Mouse (Mus musculus): ENCODE measurements at regions not wholly inside any gene's neighbourhood (a gene's known extent, or its start where the extent isn't known, plus 50 kb on each side); places are given as distances from the start of the nearest gene placed in this dataset.

DNA sequence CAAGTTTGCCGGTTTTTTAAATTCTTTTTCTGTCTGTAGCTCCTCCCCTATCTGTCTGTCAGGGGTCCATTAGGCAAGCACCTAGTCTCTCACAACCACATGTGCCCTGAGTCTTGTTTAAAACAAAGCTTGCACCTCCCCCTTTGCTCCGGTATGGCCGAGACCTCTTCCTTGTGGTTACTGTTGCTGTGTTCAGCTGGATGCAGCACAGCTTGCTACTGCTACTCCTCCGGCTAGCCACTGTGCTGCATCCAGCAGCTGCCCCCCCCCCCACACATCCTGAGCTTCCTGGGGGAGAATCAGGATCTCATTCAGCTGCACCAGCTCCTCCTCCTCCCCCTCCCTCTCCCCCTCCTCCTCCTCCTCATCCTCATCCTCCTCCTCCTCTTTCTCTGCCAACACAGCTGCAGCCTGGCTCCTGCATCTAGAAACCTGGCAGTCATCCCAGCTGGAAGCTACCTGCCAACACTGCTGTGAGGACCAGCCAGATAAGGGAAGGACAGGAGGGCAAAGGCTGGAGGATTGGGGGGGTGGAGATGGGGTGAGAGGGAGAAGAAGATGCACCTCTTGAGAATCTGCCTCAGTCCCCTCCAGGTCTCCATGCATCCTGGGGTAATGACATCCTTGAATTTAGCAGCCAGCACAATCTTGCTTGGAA is 114.8 kb upstream of the Tmem260 start:
- H3K27ac ChIP-seq (replicated peaks) = peak overlapping the region; percentile 33; the same call in 1 of the 2 replicates

GRCm38 (mm10) chr14:48331623-48332000 is 114.3 kb upstream of the Tmem260 start:
- no peak for DNase-seq (ENCODE audit: low spot score)
- Histone ChIP-seq H3K36me3 (no peaks in the 10 kb centered on the region), H3K27ac (replicated peaks) (no peak overlapping the region), H3K4me1 (peaks cover 37% of the 10 kb centered on the region), H3K27me3 (ENCODE audit: low read depth, poor library complexity, severe bottlenecking) (peaks cover 6% of the 10 kb centered on the region; the same call in 1 of the 2 replicates), H3K4me3 (no peak overlapping the region), H3K9me3 (replicated peaks) (no peaks in the 10 kb centered on the region)
- 83% methylated on average over 2 of the region's 2 CpGs for WGBS

More for the DNA sequence above, 114.8 kb upstream of the Tmem260 start:
- DNase-seq (ENCODE audit: low spot score) = peak; percentile 21
- Histone ChIP-seq H3K36me3 (no peaks in the 10 kb centered on the region), H3K4me3 (peak overlapping the region; percentile 4; the same call in 1 of the 2 replicates), H3K9me3 (replicated peaks) (no peaks in the 10 kb centered on the region), H3K27me3 (ENCODE audit: low read depth, poor library complexity, severe bottlenecking) (peaks cover 6% of the 10 kb centered on the region; the same call in 1 of the 2 replicates), H3K4me1 (peaks cover 37% of the 10 kb centered on the region)
- WGBS = 3% methylated on average over 4 of the region's 4 CpGs

GRCm38 (mm10) chr14:48332193-48332592 is 113.7 kb upstream of the Tmem260 start:
- Histone ChIP-seq H3K9me3 (replicated peaks) (no peaks in the 10 kb centered on the region), H3K4me3 (no peak overlapping the region), H3K4me1 (peaks cover 37% of the 10 kb centered on the region), H3K27ac (replicated peaks) (no peak overlapping the region), H3K36me3 (no peaks in the 10 kb centered on the region), H3K27me3 (ENCODE audit: low read depth, poor library complexity, severe bottlenecking) (peaks cover 6% of the 10 kb centered on the region; the same call in 1 of the 2 replicates)
- DNase-seq (ENCODE audit: low spot score) = no peak
- 51% methylated on average over 2 of the region's 2 CpGs for WGBS

GRCm38 (mm10) chr14:48332660-48333059 is 113.3 kb upstream of the Tmem260 start:
- Histone ChIP-seq H3K4me3 (no peak overlapping the region), H3K4me1 (peaks cover 37% of the 10 kb centered on the region), H3K27ac (replicated peaks) (no peak overlapping the region), H3K9me3 (replicated peaks) (no peaks in the 10 kb centered on the region), H3K36me3 (no peaks in the 10 kb centered on the region), H3K27me3 (ENCODE audit: low read depth, poor library complexity, severe bottlenecking) (peaks cover 6% of the 10 kb centered on the region; the same call in 1 of the 2 replicates)
- DNase-seq (ENCODE audit: low spot score) = no peak
- 76% methylated on average over 4 of the region's 4 CpGs for WGBS

- 50% methylated on average over 8 of the region's 8 CpGs for WGBS
- no peaks in the 10 kb centered on the region for H3K9me3 ChIP-seq (replicated peaks)
- H3K27ac ChIP-seq (replicated peaks) = peak overlapping the region; percentile 61
- peaks cover 37% of the 10 kb centered on the region for H3K4me1 ChIP-seq
- no peak overlapping the region for H3K4me3 ChIP-seq
- H3K36me3 ChIP-seq = no peaks in the 10 kb centered on the region
- DNase-seq (ENCODE audit: low spot score) = peak; percentile 37
- H3K27me3 ChIP-seq (ENCODE audit: low read depth, poor library complexity, severe bottlenecking) = peaks cover 6% of the 10 kb centered on the region; the same call in 1 of the 2 replicates
Observed at GRCm38 (mm10) chr14:48334106-48334809, 111.7 kb upstream of the Tmem260 start.

DNA sequence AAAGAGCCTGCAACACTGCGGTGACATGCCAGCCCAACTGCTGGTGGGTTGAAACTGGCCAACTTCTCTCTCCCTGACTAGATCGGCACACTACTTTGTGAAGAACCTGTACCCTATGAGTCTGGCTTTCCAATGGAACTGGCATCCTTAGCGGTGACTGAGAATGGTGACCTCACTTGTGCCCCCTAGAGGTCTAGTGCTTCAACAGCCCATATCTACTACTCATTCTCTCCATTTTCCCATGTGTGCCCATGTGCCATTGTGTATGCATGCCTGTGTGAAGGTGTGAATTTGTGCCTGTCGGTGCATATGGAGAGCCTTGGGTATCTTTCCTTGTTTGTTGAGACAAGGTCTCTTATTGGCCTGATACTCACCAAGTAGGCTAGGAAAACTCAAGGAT is 106.5 kb upstream of the Tmem260 start:
- Histone ChIP-seq H3K27ac (replicated peaks) (no peak overlapping the region), H3K27me3 (ENCODE audit: low read depth, poor library complexity, severe bottlenecking) (no peaks in the 10 kb centered on the region), H3K9me3 (replicated peaks) (no peaks in the 10 kb centered on the region), H3K4me1 (peaks cover 11% of the 10 kb centered on the region), H3K4me3 (no peak overlapping the region), H3K36me3 (no peaks in the 10 kb centered on the region)
- DNase-seq (ENCODE audit: low spot score) = no peak
- 83% methylated on average over 4 of the region's 4 CpGs for WGBS

DNA sequence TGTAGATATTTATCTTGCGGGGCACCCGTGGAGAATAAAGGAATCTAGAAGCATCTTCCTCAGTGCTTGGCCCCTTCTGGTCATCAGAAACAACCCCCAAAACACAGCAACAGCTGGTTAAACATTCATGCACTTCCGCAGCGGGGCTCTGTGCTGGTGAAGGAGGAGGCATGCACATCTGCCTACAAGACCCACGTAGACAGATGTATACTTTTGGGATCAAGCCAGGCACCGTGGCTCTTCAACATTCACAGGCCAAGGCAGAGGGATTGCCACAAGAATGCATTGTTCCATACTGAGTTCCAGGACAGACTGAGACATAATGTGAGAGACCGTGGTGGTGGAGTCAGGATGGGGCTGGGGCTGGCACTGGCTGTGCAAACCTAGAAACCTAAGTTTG is 103.0 kb upstream of the Tmem260 start:
- H3K36me3 ChIP-seq = no peaks in the 10 kb centered on the region
- H3K27me3 ChIP-seq (ENCODE audit: low read depth, poor library complexity, severe bottlenecking) = no peaks in the 10 kb centered on the region
- WGBS = 66% methylated on average over 7 of the region's 7 CpGs
- H3K4me1 ChIP-seq = 0 out of 2 replicates have a peak, but pooled peaks cover 4% of the 10 kb centered on the region
- no peak overlapping the region for H3K27ac ChIP-seq (replicated peaks)
- no peaks in the 10 kb centered on the region for H3K9me3 ChIP-seq (replicated peaks)
- DNase-seq (ENCODE audit: low spot score) = no peak
- H3K4me3 ChIP-seq = no peak overlapping the region

DNA sequence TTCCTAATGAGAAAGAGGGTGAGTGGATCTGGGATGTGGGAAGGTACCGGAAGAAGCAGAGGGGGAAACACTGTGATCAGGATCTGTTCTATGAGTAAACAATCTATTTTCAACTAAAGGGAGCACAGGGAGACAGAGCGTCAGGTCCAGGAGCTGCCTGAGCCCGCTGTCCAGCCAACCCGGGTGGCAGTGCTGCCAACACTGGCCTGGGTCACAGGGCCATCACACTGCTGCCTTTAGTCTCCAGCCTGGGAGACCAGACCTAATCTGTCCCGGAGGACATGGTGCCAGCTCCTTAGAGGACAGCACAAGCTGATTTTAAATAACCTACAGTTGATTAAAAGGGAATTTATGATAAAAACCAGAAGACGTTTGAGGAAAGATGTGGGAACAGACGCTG is 100.0 kb upstream of the Tmem260 start:
- Histone ChIP-seq H3K27me3 (ENCODE audit: low read depth, poor library complexity, severe bottlenecking) (no peaks in the 10 kb centered on the region), H3K9me3 (replicated peaks) (no peaks in the 10 kb centered on the region), H3K4me1 (0 out of 2 replicates have a peak, but pooled peaks cover 4% of the 10 kb centered on the region), H3K27ac (replicated peaks) (no peak overlapping the region), H3K4me3 (no peak overlapping the region), H3K36me3 (no peaks in the 10 kb centered on the region)
- WGBS = 88% methylated on average over 7 of the region's 7 CpGs
- DNase-seq (ENCODE audit: low spot score) = no peak

DNA sequence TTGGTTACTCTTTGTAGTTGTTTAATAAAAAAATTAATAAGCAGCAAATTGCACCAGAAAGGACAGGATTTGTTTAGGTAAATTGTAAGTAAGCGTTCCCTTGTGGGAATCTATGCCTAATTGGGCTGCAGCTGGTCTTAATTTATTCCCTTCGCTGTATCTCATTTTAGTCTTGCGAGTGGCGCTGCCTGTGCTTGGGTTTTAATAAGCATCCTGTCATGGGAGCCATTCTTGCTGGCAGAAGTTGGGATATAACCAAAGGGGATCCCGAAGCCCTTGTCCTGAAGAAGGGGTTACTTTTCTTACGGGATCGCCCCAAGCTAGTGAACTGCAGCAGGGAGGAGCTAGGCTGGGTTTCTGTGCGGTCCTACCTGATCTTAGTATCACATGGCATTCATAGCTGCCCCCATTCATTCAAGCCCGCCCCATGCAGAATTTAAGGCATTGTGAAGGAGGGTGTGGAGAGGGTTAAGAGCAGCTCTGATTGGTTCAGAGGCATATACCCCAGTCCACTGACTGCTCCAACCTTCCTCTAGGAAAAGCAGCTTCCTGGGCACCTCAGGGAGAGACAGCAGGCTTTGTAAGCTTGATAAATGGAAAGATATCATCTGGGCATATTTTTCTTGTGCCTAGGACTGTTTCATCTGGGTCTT is 96.4 kb upstream of the Tmem260 start:
- Histone ChIP-seq H3K36me3 (no peaks in the 10 kb centered on the region), H3K27ac (replicated peaks) (no peak overlapping the region), H3K9me3 (replicated peaks) (no peaks in the 10 kb centered on the region), H3K27me3 (ENCODE audit: low read depth, poor library complexity, severe bottlenecking) (no peaks in the 10 kb centered on the region), H3K4me3 (no peak overlapping the region), H3K4me1 (no peaks in the 10 kb centered on the region)
- 82% methylated on average over 9 of the region's 9 CpGs for WGBS
- no peak for DNase-seq (ENCODE audit: low spot score)

- H3K27ac ChIP-seq (replicated peaks) = no peak overlapping the region
- H3K4me3 ChIP-seq = no peak overlapping the region
- H3K9me3 ChIP-seq (replicated peaks) = no peaks in the 10 kb centered on the region
- no peaks in the 10 kb centered on the region for H3K36me3 ChIP-seq
- H3K4me1 ChIP-seq = peaks cover 3% of the 10 kb centered on the region; the same call in 1 of the 2 replicates
- no peaks in the 10 kb centered on the region for H3K27me3 ChIP-seq (ENCODE audit: low read depth, poor library complexity, severe bottlenecking)
- no peak for DNase-seq (ENCODE audit: low spot score)
- 84% methylated on average over 6 of the region's 6 CpGs for WGBS
Observed at GRCm38 (mm10) chr14:48351652-48352051, 94.3 kb upstream of the Tmem260 start.

DNA sequence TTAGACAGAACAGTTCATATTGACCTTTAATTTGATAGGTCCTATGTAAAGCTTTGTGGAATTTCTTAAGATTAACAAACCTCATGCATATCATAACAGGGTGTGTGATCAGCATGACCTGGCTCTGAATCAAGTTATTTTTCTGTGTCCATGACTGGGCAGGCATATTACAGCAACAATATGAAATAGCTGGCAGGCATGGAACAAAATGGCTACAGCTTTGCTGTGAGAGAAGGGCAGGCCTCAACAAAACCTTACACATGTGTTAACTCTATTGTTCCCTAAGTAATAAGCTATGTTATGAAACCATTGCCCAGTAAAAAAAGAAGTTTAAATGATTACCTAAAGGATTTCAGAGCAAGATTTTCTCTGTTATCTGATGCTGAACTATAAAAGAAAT is 93.1 kb upstream of the Tmem260 start:
- no peak overlapping the region for H3K27ac ChIP-seq (replicated peaks)
- peaks cover 3% of the 10 kb centered on the region; the same call in 1 of the 2 replicates for H3K4me1 ChIP-seq
- no peaks in the 10 kb centered on the region for H3K27me3 ChIP-seq (ENCODE audit: low read depth, poor library complexity, severe bottlenecking)
- H3K9me3 ChIP-seq (replicated peaks) = no peaks in the 10 kb centered on the region
- DNase-seq (ENCODE audit: low spot score) = no peak
- H3K36me3 ChIP-seq = no peaks in the 10 kb centered on the region
- H3K4me3 ChIP-seq = no peak overlapping the region

GRCm38 (mm10) chr14:48354176-48354575 is 91.7 kb upstream of the Tmem260 start:
- Histone ChIP-seq H3K4me3 (no peak overlapping the region), H3K9me3 (replicated peaks) (no peaks in the 10 kb centered on the region), H3K27ac (replicated peaks) (no peak overlapping the region), H3K27me3 (ENCODE audit: low read depth, poor library complexity, severe bottlenecking) (no peaks in the 10 kb centered on the region), H3K36me3 (no peaks in the 10 kb centered on the region), H3K4me1 (peaks cover 3% of the 10 kb centered on the region; the same call in 1 of the 2 replicates)
- no peak for DNase-seq (ENCODE audit: low spot score)
- WGBS = 59% methylated on average over 1 of the region's 1 CpGs

DNA sequence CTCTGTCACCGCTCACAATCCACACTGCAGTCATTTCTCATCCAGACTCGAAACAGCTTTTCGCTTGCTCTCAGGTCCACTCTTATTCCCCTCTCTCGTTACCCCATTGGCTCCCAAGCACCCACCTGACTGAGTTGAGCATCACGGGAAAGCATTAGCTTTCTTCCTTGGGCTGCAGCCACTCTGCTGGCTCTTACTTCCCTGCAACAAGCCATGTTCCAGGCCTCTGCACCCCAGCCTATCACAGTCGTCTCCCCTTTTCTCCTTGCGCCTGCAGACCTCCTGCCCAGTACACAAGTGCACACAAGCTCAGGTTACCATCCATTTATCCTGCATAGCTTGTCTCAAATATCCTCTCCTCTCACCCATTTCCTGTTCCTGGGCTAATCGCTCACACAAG is 88.5 kb upstream of the Tmem260 start:
- H3K4me1 ChIP-seq = peaks cover 3% of the 10 kb centered on the region; the same call in 1 of the 2 replicates
- H3K9me3 ChIP-seq (replicated peaks) = no peaks in the 10 kb centered on the region
- WGBS = 78% methylated on average over 8 of the region's 8 CpGs
- no peak for DNase-seq (ENCODE audit: low spot score)
- no peaks in the 10 kb centered on the region for H3K27me3 ChIP-seq (ENCODE audit: low read depth, poor library complexity, severe bottlenecking)
- H3K36me3 ChIP-seq = no peaks in the 10 kb centered on the region
- H3K4me3 ChIP-seq = no peak overlapping the region
- no peak overlapping the region for H3K27ac ChIP-seq (replicated peaks)

Data from midbrain, embryonic 10.5 days (tissue).